Mouse (Mus musculus) embryonic fibroblast, embryonic 13.5 days (primary cell): ENCODE results near the gene Btn2a2.

Experiments used
- CTCF ChIP-seq: IDR thresholded peaks from 2 replicates; pipeline ENCODE4 v1.5.1; 2011; ENCODE audit warnings: mild to moderate bottlenecking, control low read depth, low read length, moderate library complexity, borderline replicate concordance; ENCODE audit not compliant: insufficient read depth
- POLR2A ChIP-seq: IDR thresholded peaks from 2 replicates; pipeline ENCODE4 v1.6.1; 2011; ENCODE audit warnings: low read depth, mild to moderate bottlenecking, control low read depth, low read length, moderate library complexity

GRCm38 (mm10) chr13:23465600-23466109 lies 23.0 kb downstream of the Btn2a2 start, which contains the start of gene Btn1a1:
- no peak for TF ChIP-seq CTCF
- TF ChIP-seq POLR2A: no peak
